Mouse (Mus musculus) liver, adult 2 months (tissue): ENCODE data around the gene Nup62.

ENCODE experiments used
- CTCF ChIP-seq: fragments of 200-500 bp; IDR thresholded peaks from 2 replicates; pipeline ENCODE4 v1.5.1; 2011; ENCODE audit warnings: low read depth, low read length, control low read depth
- POLR2A ChIP-seq: fragments of 200-500 bp; IDR thresholded peaks from 2 replicates; pipeline ENCODE4 v1.6.1; 2011; ENCODE audit warnings: low read length, control low read depth; ENCODE audit not compliant: insufficient read depth; ENCODE audit errors: extremely low read depth

DNA sequence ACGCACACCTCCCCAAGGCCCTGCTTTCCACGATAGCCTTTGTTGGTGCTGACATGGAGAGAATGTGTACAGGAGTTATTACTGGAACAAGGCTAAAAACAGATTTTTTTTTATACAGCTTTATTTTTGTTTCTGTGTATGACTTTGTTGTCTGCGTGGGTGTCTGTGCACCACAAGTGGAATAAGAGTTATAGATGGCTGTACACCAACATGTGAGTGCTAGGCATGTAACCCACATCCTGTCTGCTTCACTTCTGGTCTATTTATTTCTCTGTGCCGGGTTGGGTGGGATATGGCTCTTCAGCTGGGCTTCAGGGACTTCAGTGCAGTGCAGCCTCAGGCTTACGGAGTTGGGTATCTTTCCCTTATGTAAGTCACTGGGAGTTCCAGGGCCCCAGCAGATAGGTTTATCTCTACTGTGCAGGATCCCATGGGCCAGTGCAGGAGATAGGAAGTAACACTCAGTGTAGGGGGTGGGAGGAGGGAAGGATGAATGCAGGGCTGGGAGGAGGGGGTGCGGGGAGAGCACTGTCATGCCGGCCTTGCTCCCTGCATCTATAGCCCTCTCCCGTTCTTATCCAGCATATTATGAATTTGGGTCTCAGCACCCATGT lies 43.2 kb upstream of the Nup62 start:
- TF ChIP-seq POLR2A, result no peak
- no peak for TF ChIP-seq CTCF
